Mouse (Mus musculus) left cerebral cortex, adult 11 months (tissue): ENCODE measurements around the gene Gm20765.
"Not testable (repeated sequence)": the region's sequence is repeated elsewhere in the genome, so short reads cannot be mapped to it uniquely, and the experiment has no call there.

ENCODE experiments used
- DNase-seq: peaks from one replicate; pipeline ENCODE4 v3.0.0; 2022; ENCODE audit warnings: low spot score

Gm20765 gene

DNA sequence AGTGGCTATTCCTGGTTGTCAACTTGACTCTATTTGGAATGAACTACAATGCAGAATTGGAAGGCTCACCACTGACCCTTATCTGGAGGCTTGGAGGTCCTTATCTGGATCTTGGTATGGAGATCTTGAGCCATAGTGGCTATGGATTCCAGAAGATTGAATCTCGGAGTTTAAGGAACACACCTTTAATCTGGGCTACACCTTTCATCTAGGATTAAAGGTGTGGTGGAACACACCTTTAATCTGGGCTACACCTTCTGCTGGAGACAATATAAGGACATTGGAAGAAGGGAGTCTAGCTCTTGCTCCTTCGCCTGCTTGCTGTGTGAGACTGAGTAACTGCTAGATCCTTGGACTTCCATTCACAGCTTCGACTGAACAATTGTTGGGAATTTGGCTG lies at the start of gene Gm20765:
Gene Gm20765, plus strand, starts transcription at position 301 of the 400 bp plus-strand sequence.
- not testable (repeated sequence) for DNase-seq

DNA sequence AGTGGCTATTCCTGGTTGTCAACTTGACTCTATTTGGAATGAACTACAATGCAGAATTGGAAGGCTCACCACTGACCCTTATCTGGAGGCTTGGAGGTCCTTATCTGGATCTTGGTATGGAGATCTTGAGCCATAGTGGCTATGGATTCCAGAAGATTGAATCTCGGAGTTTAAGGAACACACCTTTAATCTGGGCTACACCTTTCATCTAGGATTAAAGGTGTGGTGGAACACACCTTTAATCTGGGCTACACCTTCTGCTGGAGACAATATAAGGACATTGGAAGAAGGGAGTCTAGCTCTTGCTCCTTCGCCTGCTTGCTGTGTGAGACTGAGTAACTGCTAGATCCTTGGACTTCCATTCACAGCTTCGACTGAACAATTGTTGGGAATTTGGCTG lies 42.6 kb upstream of the Gm20765 start, which contains the start of gene Gm21293:
Gene Gm21293, plus strand, starts transcription at position 301 of the 400 bp plus-strand sequence.
- not testable (repeated sequence) for DNase-seq

GRCm38 (mm10) chr10:104151197-104151596 lies 34.1 kb upstream of the Gm20765 start, which contains the start of gene Gm6763:
Gene Gm6763 (plus strand): TSS chr10:104151497.
- DNase-seq = not testable (repeated sequence)

DNA sequence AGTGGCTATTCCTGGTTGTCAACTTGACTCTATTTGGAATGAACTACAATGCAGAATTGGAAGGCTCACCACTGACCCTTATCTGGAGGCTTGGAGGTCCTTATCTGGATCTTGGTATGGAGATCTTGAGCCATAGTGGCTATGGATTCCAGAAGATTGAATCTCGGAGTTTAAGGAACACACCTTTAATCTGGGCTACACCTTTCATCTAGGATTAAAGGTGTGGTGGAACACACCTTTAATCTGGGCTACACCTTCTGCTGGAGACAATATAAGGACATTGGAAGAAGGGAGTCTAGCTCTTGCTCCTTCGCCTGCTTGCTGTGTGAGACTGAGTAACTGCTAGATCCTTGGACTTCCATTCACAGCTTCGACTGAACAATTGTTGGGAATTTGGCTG lies 25.6 kb upstream of the Gm20765 start, which contains the start of gene Gm8764:
Gene Gm8764, plus strand, starts transcription at position 301 of the 400 bp plus-strand sequence.
- DNase-seq = not testable (repeated sequence)

DNA sequence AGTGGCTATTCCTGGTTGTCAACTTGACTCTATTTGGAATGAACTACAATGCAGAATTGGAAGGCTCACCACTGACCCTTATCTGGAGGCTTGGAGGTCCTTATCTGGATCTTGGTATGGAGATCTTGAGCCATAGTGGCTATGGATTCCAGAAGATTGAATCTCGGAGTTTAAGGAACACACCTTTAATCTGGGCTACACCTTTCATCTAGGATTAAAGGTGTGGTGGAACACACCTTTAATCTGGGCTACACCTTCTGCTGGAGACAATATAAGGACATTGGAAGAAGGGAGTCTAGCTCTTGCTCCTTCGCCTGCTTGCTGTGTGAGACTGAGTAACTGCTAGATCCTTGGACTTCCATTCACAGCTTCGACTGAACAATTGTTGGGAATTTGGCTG lies 17.1 kb upstream of the Gm20765 start, which contains the start of gene Gm21304:
Gene Gm21304, plus strand, starts transcription at position 301 of the 400 bp plus-strand sequence.
- DNase-seq = not testable (repeated sequence)

- not testable (repeated sequence) for DNase-seq
These were observed 8.6 kb upstream of the Gm20765 start, which contains the start of gene Gm21312 for GRCm38 (mm10) chr10:104176724-104177123. Gene Gm21312 (plus strand): TSS chr10:104177024.

DNA sequence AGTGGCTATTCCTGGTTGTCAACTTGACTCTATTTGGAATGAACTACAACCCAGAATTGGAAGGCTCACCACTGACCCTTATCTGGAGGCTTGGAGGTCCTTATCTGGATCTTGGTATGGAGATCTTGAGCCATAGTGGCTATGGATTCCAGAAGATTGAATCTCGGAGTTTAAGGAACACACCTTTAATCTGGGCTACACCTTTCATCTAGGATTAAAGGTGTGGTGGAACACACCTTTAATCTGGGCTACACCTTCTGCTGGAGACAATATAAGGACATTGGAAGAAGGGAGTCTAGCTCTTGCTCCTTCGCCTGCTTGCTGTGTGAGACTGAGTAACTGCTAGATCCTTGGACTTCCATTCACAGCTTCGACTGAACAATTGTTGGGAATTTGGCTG lies 8.4 kb downstream of the Gm20765 start, which contains the start of gene Gm4340:
Gene Gm4340, plus strand, starts transcription at position 301 of the 400 bp plus-strand sequence.
- not testable (repeated sequence) for DNase-seq

DNA sequence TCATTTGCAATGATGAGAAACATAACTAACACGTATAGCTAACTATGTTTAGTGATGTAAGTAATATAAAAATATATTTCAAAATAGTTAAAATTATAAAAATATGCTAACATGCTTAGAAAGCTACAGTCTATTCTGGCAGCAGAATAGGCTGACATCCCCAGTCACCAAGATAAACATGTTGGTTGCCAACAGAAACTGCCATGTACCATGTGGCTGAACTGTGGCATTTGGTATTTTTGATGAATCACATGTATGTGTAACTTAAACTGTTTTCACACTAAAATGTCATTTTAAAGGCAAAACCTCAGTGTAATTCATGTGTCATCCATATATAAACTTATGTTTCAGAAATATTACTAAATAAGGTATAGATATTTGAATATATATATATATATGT lies 24.3 kb downstream of the Gm20765 start:
- no peak for DNase-seq

DNA sequence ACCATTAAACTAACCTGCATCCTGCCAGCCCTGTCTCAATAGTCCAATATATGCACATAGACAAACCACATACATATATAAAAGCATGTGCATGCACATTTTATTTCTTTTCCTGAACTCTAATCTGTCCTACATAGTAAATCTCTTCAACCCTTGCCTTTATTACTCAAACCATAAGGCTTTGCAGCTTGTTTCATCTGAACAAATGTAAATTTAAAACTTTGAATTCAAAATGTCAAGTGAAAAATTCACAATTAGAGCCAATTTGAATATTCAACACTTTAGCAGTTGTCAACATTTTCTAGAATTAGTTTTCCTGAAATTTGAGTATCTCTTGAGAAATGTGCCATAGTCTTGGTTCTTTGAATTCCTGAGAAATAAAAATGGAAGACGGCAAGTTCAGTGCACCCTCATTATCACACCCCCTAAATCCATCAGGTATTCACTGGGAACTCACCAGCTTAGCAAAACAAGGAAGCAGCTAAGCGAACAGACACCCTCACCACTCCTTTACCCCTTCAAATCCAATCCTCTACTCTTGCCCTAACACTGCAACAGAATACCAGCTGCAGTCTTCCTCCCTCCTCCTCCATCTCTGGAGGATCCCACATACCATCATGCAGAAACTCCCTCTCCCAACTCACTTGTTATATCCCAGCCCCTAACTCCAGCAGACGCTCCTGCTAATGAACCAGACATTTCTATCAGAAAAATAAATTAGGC lies 25.1 kb downstream of the Gm20765 start:
- no peak for DNase-seq

DNA sequence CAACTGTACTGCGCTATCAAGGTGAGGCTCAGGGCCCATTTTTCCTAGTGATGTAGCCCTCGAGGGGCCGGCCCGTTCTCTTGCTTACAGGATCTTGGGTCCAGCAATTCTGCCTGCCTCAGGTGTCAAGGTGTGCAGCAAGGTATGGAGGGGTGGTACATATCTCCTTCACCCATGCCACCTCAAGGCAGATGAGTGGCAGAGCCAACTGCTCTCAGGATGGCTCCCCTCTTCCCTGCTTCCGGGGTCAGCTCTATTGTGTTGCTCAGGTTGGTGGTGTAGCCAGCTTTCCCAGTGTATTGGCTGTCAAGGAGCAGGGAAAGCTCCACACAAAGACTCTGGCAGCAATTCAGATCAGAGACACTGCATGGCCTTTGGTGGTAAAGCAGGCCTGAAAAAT lies 29.2 kb downstream of the Gm20765 start:
- DNase-seq = no peak

DNA sequence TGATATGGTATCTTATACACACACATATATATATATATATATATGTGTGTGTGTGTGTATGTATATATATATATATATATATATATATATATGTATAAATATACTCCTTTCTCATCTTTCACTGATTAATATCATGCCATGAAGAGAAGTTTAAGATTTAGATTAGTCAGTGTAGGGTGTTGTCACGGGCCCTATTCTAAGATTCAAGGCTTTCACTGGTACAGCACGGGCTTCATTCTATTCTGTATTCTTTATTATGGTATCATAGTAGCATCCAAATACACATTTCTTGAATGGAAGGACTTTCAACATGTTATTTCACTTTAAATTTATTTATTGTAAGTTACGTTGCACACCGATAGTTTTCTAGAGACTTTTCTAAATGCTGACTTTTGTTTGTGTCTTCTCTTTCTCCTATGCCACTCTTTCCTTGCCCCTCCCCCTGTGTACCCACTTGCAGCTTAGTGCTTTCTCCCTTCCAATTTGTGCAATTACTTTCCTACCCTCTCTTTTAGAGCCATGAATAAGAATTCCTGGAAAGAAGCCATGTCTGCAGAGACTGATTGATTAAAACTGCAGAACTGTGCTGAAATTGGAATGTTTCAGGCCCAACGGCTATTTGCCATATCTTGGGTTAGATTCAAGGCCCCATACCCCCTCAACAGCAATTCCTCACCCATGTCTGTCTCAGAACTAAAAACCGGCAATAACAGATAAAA lies 35.1 kb downstream of the Gm20765 start:
- DNase-seq = no peak
